Mouse (Mus musculus) liver, postnatal 0 days (tissue): Measurements from ENCODE around the gene Elk3.

Experiments
- CTCF ChIP-seq: sonication (generic); IDR thresholded peaks from 2 replicates; pipeline ENCODE4 v1.5.1; 2016; ENCODE audit warnings: antibody characterized with exemption, low read depth
- EP300 ChIP-seq: IDR thresholded peaks from 2 replicates; pipeline ENCODE4 v1.6.1; 2016; ENCODE audit warnings: antibody characterized with exemption, low read depth, mild to moderate bottlenecking

GRCm38 (mm10) chr10:93205287-93205956 lies 105.5 kb downstream of the Elk3 start:
- TF ChIP-seq CTCF: no peak
- no peak for TF ChIP-seq EP300
